Mouse (Mus musculus) heart, postnatal 0 days (tissue): ENCODE results near the gene Megf8. TPM values are rescaled to one million over a fixed set of nuclear protein-coding genes. Genes with fewer than 3 reads are reported as not detected.

Experiments
- ATAC-seq: fragments of 200-750 bp; cut with Nextera tagmentation; 2 replicates; pipeline ENCODE4 v1.8.0; 2017; ENCODE audit warnings: low read depth, moderate number of reproducible peaks, moderate library complexity; ENCODE audit not compliant: insufficient read depth
- DNase-seq: peaks from one replicate; pipeline ENCODE4 v3.0.0-alpha.2; 2016; ENCODE audit warnings: low spot score
- H3K27ac ChIP-seq: fragments of 300-500 bp; sonication (generic); 2 replicates; pipeline ENCODE4 v1.5.1; 2014; ENCODE audit warnings: low read depth, mild to moderate bottlenecking
- H3K27me3 ChIP-seq: fragments of 300-500 bp; sonication (generic); 2 replicates; pipeline ENCODE4 v1.6.1; 2014; ENCODE audit warnings: low read length, mixed read lengths; ENCODE audit not compliant: control insufficient read depth, insufficient read depth
- H3K36me3 ChIP-seq: fragments of 300-500 bp; sonication (generic); replicated peaks from 2 replicates; pipeline ENCODE4 v1.6.1; 2014; ENCODE audit warnings: low read length, mixed read lengths; ENCODE audit not compliant: control insufficient read depth, insufficient read depth
- H3K4me1 ChIP-seq: fragments of 300-500 bp; sonication (generic); 2 replicates; pipeline ENCODE4 v1.6.1; 2014; ENCODE audit warnings: antibody characterized with exemption; ENCODE audit not compliant: control insufficient read depth, insufficient read depth
- H3K4me2 ChIP-seq: fragments of 300-500 bp; sonication (generic); 2 replicates; pipeline ENCODE4 v1.6.1; 2014; ENCODE audit warnings: low read depth, mild to moderate bottlenecking, low read length, moderate library complexity
- H3K4me3 ChIP-seq: fragments of 300-500 bp; sonication (generic); 2 replicates; pipeline ENCODE4 v1.5.1; 2014; ENCODE audit warnings: low read depth, low read length
- H3K9ac ChIP-seq: fragments of 300-500 bp; sonication (generic); replicated peaks from 2 replicates; pipeline ENCODE4 v1.6.1; 2014; ENCODE audit warnings: low read depth, low read length, mixed read lengths
- H3K9me3 ChIP-seq: fragments of 300-500 bp; sonication (generic); replicated peaks from 2 replicates; pipeline ENCODE4 v1.6.1; 2016; ENCODE audit warnings: low read length; ENCODE audit not compliant: control insufficient read depth
- CTCF ChIP-seq: IDR thresholded peaks from 2 replicates; pipeline ENCODE4 v1.5.1; 2016; ENCODE audit warnings: antibody characterized with exemption, control low read depth, low read depth
- EP300 ChIP-seq: IDR thresholded peaks from 2 replicates; pipeline ENCODE4 v1.6.1; 2016; ENCODE audit warnings: antibody characterized with exemption, low read depth
- WGBS: fragments of 180-500 bp; shearing (Covaris S2); extraction: QIAGEN DNeasy Blood & Tissue Kit; methylation state at CpG from one replicate; pipeline ENCODE4 v1.1.7; 2014; 5-methylcytosine and 5-hydroxymethylcytosine counted together
- polyA plus RNA-seq: library from polyadenylated mRNA; unstranded; fragments of >200 nt; fragmentation: Nextera tagmentation; extraction: Ambion mirVana; gene quantifications from 2 replicates; pipeline ENCODE4 v1.2.1, GENCODE M21; 2015
- total RNA-seq: library from RNA; depleted of rRNA; stranded (reverse); fragments of >200 nt; gene quantifications from 2 replicates; pipeline ENCODE4 v1.2.3, GENCODE M21; 2014; ENCODE audit warnings: low replicate concordance

Gene Megf8
- total and polyA plus RNA-seq, 2 experiments from 2014 or later = 4.4 to 17.7 TPM

- no peaks in the 10 kb centered on the region for H3K9me3 ChIP-seq
- H3K36me3 ChIP-seq = peaks cover 25% of the 10 kb centered on the region
- peaks cover 43% of the 10 kb centered on the region for H3K4me1 ChIP-seq
- WGBS = 79% methylated on average over 22 of the region's 22 CpGs
- DNase-seq (no peak), ATAC-seq (no peak)
- H3K4me2 ChIP-seq = no peak overlapping the region
- no peaks in the 10 kb centered on the region for H3K27me3 ChIP-seq
- H3K9ac ChIP-seq = no peak overlapping the region
- no peak overlapping the region for H3K27ac ChIP-seq
- no peak overlapping the region for H3K4me3 ChIP-seq
- TF ChIP-seq CTCF (no peak), EP300 (no peak)
Measured at GRCm38 (mm10) chr7:25273259-25274241, 43.4 kb upstream of the Megf8 start.

DNA sequence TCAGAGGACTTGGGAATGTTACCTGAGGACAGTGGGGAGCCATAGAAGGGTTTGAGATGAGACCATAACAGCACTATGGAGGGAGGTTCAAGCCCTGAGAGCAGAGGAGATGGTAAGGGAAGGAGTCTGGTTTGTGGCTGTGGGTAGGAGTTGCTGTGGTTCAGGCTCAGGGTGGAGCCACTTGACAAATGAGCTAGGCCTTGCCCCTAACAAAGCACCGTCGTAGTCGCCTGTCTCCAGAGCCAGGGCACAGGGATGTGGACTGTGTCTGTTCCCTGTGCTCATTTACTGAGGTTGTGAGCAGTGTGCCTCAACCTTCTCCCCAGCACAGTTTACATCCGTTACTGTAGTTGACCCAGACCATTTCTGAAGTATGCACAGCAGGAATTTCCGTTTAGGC is 42.4 kb upstream of the Megf8 start:
- no peaks in the 10 kb centered on the region for H3K27me3 ChIP-seq
- no peak overlapping the region for H3K4me3 ChIP-seq
- no peak overlapping the region for H3K4me2 ChIP-seq
- peaks cover 25% of the 10 kb centered on the region for H3K36me3 ChIP-seq
- H3K9ac ChIP-seq = no peak overlapping the region
- H3K9me3 ChIP-seq = no peaks in the 10 kb centered on the region
- H3K27ac ChIP-seq = peak overlapping the region; percentile 99
- no peak for DNase-seq
- TF ChIP-seq CTCF = no peak
- TF ChIP-seq EP300 = no peak
- peaks cover 33% of the 10 kb centered on the region for H3K4me1 ChIP-seq
- no peak for ATAC-seq
- 53% methylated on average over 5 of the region's 5 CpGs for WGBS

GRCm38 (mm10) chr7:25274996-25275395 is 42.0 kb upstream of the Megf8 start:
- Histone ChIP-seq H3K4me1 (peaks cover 33% of the 10 kb centered on the region), H3K4me3 (no peak overlapping the region), H3K27me3 (no peaks in the 10 kb centered on the region), H3K36me3 (peaks cover 25% of the 10 kb centered on the region), H3K4me2 (no peak overlapping the region), H3K27ac (peak overlapping the region; percentile 99), H3K9me3 (no peaks in the 10 kb centered on the region), H3K9ac (no peak overlapping the region)
- ATAC-seq (no peak), DNase-seq (no peak)
- TF ChIP-seq CTCF (no peak), EP300 (no peak)
- 78% methylated on average over 3 of the region's 3 CpGs for WGBS

DNA sequence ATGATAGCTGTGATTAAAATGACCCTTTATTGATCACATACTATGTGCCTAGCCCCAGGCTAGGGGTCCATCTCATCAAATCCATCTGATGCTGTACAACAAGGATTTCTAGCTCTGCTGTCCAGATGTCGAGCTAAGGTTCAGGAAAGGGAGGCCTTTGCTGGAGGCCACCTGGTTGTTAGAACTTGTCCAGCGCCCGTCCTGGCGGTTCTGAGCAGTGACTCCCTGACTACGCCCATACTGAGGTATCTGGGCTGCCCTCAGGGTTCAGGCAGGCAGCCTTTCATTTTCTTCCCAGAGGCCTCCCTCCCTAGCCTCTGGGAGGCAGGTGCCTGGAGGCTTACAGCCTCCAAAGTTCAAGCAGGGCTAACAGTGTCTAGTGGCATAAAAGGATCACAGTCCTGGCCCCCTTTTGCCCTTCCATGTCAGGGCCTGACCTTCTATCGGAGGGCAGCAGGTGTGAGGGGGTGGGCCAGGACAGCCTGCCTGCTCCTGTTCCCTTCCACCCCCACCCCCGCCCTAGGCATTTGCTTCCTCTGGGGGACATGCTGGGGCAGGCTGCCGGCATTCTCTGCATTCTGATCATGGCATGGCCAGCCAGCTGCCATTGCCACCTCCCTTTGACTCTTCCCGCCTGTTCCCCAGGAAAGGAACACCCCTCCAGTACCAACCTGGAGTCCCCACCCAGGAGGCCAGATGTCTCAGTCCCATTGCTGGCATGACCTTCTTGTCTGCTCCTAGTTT is 41.2 kb upstream of the Megf8 start:
- Histone ChIP-seq H3K4me3 (no peak overlapping the region), H3K27me3 (no peaks in the 10 kb centered on the region), H3K4me1 (peaks cover 40% of the 10 kb centered on the region), H3K27ac (peak overlapping the region; percentile 99), H3K36me3 (peaks cover 25% of the 10 kb centered on the region), H3K9ac (peak overlapping the region; percentile 33; the same call in 1 of the 2 replicates), H3K4me2 (0 out of 2 replicates have a peak overlapping the region, but pooled peaks have one; percentile 9), H3K9me3 (no peaks in the 10 kb centered on the region)
- peak; percentile 49 for DNase-seq
- TF ChIP-seq EP300 = 0 out of 2 replicates have a peak, but pooled peaks have one; percentile 54
- TF ChIP-seq CTCF = no peak
- no peak for ATAC-seq
- 38% methylated on average over 9 of the region's 9 CpGs for WGBS

DNA sequence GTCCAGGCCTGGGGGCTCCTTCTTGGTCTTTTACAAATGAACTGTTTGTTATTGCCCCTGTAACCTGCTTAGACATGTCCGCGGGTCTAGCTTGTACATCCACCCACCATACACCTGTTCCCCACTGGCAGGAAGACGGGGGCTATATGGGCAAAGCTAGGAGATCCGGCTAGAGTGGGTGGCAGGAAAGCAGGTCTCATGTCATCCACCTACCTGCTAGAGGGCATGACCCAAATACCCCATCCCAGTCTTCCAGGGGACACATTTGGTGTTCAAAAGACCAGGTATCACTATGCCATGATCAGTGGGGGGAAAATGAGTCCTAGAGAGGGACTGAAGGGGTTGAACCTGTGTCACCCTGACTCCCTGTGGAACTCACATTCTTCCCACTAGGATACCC is 39.6 kb upstream of the Megf8 start:
- TF ChIP-seq CTCF = no peak
- TF ChIP-seq EP300 = no peak
- ATAC-seq (no peak), DNase-seq (no peak)
- no peak overlapping the region for H3K4me3 ChIP-seq
- WGBS = 86% methylated on average over 4 of the region's 4 CpGs
- H3K4me1 ChIP-seq = peaks cover 49% of the 10 kb centered on the region
- H3K27me3 ChIP-seq = no peaks in the 10 kb centered on the region
- H3K9me3 ChIP-seq = no peaks in the 10 kb centered on the region
- H3K27ac ChIP-seq = peak overlapping the region; percentile 99
- H3K4me2 ChIP-seq = peak overlapping the region; percentile 79
- peak overlapping the region; percentile 33; the same call in 1 of the 2 replicates for H3K9ac ChIP-seq
- H3K36me3 ChIP-seq = peaks cover 11% of the 10 kb centered on the region
